Mouse (Mus musculus): ENCODE data around the gene Ubqln4.

Gene Ubqln4

GRCm38 (mm10) chr3:88553525-88553879 is at the start of gene Ubqln4:
TSS of gene Ubqln4 (plus strand) at chr3:88553758.
- peak; percentile 62 for DNase-seq (ENCODE audit: extremely low read depth, low read depth)

GRCm38 (mm10) chr3:88503881-88504746 is 49.4 kb upstream of the Ubqln4 start:
- peak; percentile 59 for DNase-seq (ENCODE audit: extremely low read depth, low read depth)

GRCm38 (mm10) chr3:88505081-88505480 is 48.5 kb upstream of the Ubqln4 start:
- no peak for DNase-seq (ENCODE audit: extremely low read depth, low read depth)

GRCm38 (mm10) chr3:88505765-88506164 is 47.8 kb upstream of the Ubqln4 start:
- DNase-seq (ENCODE audit: extremely low read depth, low read depth) = no peak

- no peak for DNase-seq (ENCODE audit: extremely low read depth, low read depth)
Observed at GRCm38 (mm10) chr3:88509250-88509649, 44.3 kb upstream of the Ubqln4 start.

- peak; percentile 96 for DNase-seq (ENCODE audit: extremely low read depth, low read depth)
Observed at GRCm38 (mm10) chr3:88509692-88510420, 43.7 kb upstream of the Ubqln4 start, which contains the start of gene Lmna. TSS of gene Lmna (minus strand) at chr3:88509956.

- no peak for DNase-seq (ENCODE audit: extremely low read depth, low read depth)
Observed at GRCm38 (mm10) chr3:88510421-88511289, 42.9 kb upstream of the Ubqln4 start.

GRCm38 (mm10) chr3:88511559-88511958 is 42.0 kb upstream of the Ubqln4 start:
- no peak for DNase-seq (ENCODE audit: extremely low read depth, low read depth)

- no peak for DNase-seq (ENCODE audit: extremely low read depth, low read depth)
Observed at GRCm38 (mm10) chr3:88512141-88512895, 41.2 kb upstream of the Ubqln4 start.

GRCm38 (mm10) chr3:88512896-88513545 is 40.5 kb upstream of the Ubqln4 start:
- DNase-seq (ENCODE audit: extremely low read depth, low read depth) = no peak

- peak; percentile 61 for DNase-seq (ENCODE audit: extremely low read depth, low read depth)
Observed at GRCm38 (mm10) chr3:88513546-88514115, 39.9 kb upstream of the Ubqln4 start.

- no peak for DNase-seq (ENCODE audit: extremely low read depth, low read depth)
Observed at GRCm38 (mm10) chr3:88514231-88515094, 39.1 kb upstream of the Ubqln4 start.

GRCm38 (mm10) chr3:88515095-88515386 is 38.5 kb upstream of the Ubqln4 start:
- no peak for DNase-seq (ENCODE audit: extremely low read depth, low read depth)

- DNase-seq (ENCODE audit: extremely low read depth, low read depth) = no peak
Observed at GRCm38 (mm10) chr3:88516407-88516806, 37.2 kb upstream of the Ubqln4 start.

GRCm38 (mm10) chr3:88518411-88518810 is 35.1 kb upstream of the Ubqln4 start:
- DNase-seq (ENCODE audit: extremely low read depth, low read depth) = no peak

GRCm38 (mm10) chr3:88520078-88520477 is 33.5 kb upstream of the Ubqln4 start:
- no peak for DNase-seq (ENCODE audit: extremely low read depth, low read depth)

- no peak for DNase-seq (ENCODE audit: extremely low read depth, low read depth)
Observed at GRCm38 (mm10) chr3:88521156-88521555, 32.4 kb upstream of the Ubqln4 start.

- no peak for DNase-seq (ENCODE audit: extremely low read depth, low read depth)
Observed at GRCm38 (mm10) chr3:88521803-88522331, 31.7 kb upstream of the Ubqln4 start.

- no peak for DNase-seq (ENCODE audit: extremely low read depth, low read depth)
Observed at GRCm38 (mm10) chr3:88523027-88523426, 30.5 kb upstream of the Ubqln4 start.

Data from MEL-GATA-1-ER (cell line).